Mouse (Mus musculus) monocyte, adult 5-6 weeks (primary cell): ENCODE results near the gene Bicdl2. TPM values are rescaled to one million over a fixed set of nuclear protein-coding genes. Genes with fewer than 3 reads are reported as not detected.
A peak's percentile ranks its signal among the peaks of the same experiment; 100 is the strongest.

Experiments
- ATAC-seq: fragments of 153-309, 156-312 bp; replicated peaks from 2 replicates; pipeline ENCODE4 v1.8.0; 2017; ENCODE audit warnings: mild to moderate bottlenecking; ENCODE audit not compliant: low TSS enrichment, insufficient number of reproducible peaks, severe bottlenecking, poor library complexity, low FRiP score
- total RNA-seq: library from RNA; stranded (forward); fragments of 200-1000, 200-491, 200-594 nt; gene quantifications from 3 replicates; pipeline ENCODE4 v1.2.3, GENCODE M21; 2017

The Bicdl2 gene
- total RNA-seq, 1 experiment from 2014 or later = not detected

DNA sequence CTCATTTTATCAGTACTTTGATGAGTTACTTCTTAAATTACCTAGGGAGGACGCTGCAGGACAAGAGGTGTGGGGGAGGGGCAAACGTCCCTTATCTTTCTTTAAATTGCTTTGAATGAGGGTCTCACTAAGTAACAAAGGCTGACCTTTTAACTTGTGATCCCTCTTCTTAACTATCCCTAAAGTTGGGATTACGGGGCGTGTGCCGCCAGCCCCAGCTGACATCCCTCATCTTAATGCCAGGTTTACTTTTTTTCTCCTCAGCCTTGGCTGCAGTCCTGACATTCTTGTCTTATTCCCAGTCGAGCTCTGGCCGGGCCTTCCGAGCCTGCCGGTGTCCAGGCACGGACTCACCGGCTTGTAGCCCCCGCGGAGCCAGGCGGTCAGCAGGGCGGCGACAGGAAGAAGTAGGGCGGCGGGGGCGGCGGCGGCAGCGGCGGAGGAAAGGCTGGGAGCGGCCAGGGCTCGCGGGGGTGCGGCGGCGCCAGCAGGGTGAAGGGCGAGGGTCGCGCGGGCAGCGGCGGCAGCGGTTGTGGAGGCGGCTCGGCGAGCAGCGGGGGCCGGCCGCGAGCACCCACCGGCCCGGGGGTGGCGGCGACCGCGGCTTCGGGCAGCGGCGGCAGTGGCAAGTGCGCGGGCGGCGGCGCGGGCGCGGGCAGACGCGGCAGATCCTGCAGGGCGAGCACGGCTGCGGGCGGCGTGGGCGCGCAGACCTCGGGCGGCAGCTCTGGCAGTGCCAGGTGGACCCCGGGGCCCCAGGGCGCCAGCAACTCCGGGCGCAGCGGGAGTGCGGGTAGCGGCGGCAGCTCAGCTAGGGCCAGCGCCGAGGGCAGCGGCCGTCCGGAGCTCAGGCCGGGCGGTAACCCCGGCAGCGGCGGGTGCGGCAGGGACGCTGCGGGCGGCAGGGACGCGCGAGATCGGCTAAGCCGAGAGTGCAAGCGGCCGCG is 39.1 kb downstream of the Bicdl2 start:
- ATAC-seq = no peak

DNA sequence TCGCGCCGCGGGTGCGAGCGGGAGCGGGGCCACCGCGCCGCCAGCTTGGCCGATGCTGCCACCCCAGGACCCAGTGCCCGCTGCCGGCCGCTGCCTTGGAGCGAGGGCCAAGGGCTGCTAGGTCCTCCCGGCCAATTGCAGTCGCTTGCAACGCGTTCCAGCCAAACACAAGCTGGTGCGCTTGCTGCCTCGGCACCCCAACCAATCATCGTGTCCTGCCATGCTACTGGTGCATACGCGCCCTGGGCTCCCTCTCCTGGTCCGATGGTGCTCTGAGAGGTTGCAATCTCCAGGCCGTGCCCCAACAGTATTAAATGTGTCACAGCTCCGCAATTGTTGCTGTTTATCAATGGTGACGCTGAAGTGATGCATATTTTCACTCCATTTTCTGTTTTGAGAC is 39.8 kb downstream of the Bicdl2 start:
- peak; percentile 91 for ATAC-seq

DNA sequence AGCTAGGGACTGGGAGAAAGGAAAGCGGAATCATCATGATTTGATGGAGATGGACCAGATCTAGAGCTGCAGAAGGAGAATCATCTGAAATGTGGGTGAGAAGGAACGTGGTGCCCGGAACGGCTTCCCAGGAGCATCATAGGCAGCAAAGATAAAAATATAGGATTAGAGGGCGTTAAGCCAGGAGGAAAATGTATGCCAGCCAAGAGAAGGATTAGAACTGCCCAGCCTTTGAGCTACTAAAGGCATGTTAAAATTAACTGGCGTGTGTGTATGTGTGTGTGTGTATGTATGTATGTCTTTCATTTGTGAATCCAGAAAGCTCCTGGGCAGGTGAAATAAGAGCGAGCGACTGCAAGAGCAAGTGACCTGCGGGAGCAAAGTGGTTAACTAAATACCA is 43.0 kb downstream of the Bicdl2 start:
- no peak for ATAC-seq

DNA sequence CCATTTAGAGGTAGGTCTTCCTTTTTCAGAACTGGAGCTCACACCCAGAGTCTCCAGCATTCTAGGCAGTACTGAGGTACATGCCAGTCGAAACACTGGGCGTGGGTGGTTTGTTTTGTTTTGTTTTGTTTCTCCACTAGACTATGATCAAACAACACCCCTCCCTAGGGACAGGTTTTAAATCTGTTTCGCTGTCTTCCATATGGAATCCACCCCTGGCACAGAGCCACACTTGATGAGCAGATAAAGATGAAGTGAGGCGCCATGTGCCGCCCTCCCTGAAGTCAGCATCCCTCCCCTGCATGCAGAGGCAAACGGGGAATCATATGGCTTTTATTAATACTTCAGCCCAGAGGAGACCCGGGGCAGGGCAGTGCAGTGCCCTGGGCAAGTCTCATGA is 44.4 kb downstream of the Bicdl2 start:
- ATAC-seq = no peak

DNA sequence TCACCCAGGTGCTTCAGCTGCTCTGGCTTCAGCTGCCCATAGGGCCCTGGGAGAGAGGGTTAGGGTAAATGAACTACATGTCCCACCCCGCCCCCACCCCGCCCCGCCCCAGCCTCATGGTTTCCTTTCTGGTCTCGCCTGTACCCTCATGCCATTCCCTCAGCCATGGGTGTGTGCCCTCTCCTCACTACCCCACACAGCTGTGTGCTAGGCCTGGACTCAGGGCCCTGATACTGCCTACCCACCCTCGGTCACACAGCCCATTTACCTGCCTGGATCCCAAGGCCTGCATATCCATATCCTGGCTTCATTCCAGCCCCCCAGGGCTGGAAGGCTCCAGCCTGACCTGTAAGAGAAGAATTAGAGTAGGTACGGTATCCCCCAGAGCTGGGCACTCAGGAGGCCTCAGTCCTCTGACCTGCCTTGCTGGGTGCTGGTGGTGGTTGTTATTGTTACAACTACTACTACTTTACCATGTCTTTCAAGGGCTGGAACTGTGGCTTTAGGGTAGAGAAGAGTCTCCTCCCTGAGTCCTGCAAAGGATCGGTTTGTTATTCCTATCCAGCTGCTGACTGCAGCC is 45.3 kb downstream of the Bicdl2 start:
- no peak for ATAC-seq

DNA sequence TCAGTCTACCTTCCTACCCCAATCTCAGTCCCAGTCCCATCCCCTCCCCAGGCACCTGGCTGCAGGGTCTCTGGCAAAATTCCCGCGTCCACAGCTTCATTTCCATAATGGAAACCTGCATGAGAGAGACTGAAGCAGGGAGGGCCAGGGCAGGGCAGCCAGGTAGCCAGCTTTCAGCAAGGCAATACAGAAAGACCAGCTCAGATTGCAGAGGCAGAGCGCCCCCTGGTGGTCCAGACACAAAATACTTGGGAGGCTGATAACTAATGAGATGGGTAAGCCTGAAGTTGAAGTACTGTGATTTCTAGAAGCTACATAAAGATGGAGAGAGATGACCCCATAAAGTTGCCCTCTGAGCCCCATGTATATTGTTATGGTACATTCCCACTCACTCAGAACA is 45.9 kb downstream of the Bicdl2 start:
- peak; percentile 74 for ATAC-seq

DNA sequence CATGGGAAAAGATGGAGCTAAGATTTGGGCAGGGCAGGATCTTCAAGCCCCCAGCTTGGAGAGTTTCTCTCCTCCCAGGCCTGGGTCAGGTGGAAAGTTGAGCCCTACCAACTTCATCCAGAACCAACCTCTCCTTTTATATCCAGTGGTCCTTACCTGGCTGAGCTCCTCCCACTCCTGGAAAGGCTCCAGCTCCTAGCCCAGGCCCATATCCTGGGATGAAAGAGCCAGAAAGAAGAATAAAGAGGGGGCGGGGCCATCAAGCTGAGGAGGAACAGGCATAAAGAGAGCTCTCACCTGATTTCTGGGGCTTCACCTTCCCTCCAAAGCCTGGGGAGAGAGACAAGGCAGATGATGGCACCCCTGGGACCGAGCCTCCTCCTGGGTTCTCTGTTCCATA is 56.7 kb downstream of the Bicdl2 start:
- ATAC-seq = no peak

Other genes with a start within 250 kb of the Bicdl2 start
- not detected in 3 replicates for gene Vmn2r117, start 180.8 kb upstream of the Bicdl2 start, total RNA-seq
- gene Zfp213, start 96.3 kb upstream of the Bicdl2 start, total RNA-seq = 4.2 to 6.2 TPM (median 5.4 TPM) in 3 replicates
- gene Zfp13, start 61.0 kb upstream of the Bicdl2 start, total RNA-seq = not detected in 3 replicates
- gene Zscan10, start 59.6 kb upstream of the Bicdl2 start, total RNA-seq = not detected in 3 replicates
- 0.29 to 4.9 TPM (median 3.0 TPM) in 3 replicates for gene Mmp25, start 15.2 kb upstream of the Bicdl2 start, total RNA-seq
- 36.7 to 49.3 TPM (median 38.3 TPM) in 3 replicates for gene Hcfc1r1, start 13.1 kb downstream of the Bicdl2 start, total RNA-seq
- 20.3 to 21.9 TPM (median 21.2 TPM) in 3 replicates for gene Thoc6, start 13.4 kb downstream of the Bicdl2 start, total RNA-seq
- 29.6 to 37.5 TPM (median 33.9 TPM) in 3 replicates for gene Tnfrsf12a, start 17.0 kb downstream of the Bicdl2 start, total RNA-seq
- gene Cldn6, start 18.7 kb downstream of the Bicdl2 start, total RNA-seq = not detected in 3 replicates
- gene Cldn9, start 23.5 kb downstream of the Bicdl2 start, total RNA-seq = not detected in 3 replicates
- gene 1520401A03Rik, start 62.3 kb downstream of the Bicdl2 start, total RNA-seq = not detected in 3 replicates
- 0.86 to 3.7 TPM (median 2.6 TPM) in 3 replicates for gene Pkmyt1, start 65.8 kb downstream of the Bicdl2 start, total RNA-seq
- 0.38 to 5.1 TPM (median 2.9 TPM) in 3 replicates for gene Paqr4, start 80.4 kb downstream of the Bicdl2 start, total RNA-seq
- gene Kremen2, start 85.3 kb downstream of the Bicdl2 start, total RNA-seq = 0.39 TPM in 1 of 3 replicates, not detected in the others
- 7.0 to 19.0 TPM (median 8.6 TPM) in 3 replicates for gene Flywch1, start 111.1 kb downstream of the Bicdl2 start, total RNA-seq
- gene Flywch2, start 125.6 kb downstream of the Bicdl2 start, total RNA-seq = 2.5 TPM in 1 of 3 replicates, not detected in the others
- gene Srrm2, start 130.0 kb downstream of the Bicdl2 start, total RNA-seq = 91.7 to 297 TPM (median 188 TPM) in 3 replicates
- gene Elob, start 168.6 kb downstream of the Bicdl2 start, total RNA-seq = 89.4 to 137 TPM (median 96.5 TPM) in 3 replicates
- not detected in 3 replicates for gene Prss33, start 175.6 kb downstream of the Bicdl2 start, total RNA-seq
- not detected in 3 replicates for gene Prss32, start 183.3 kb downstream of the Bicdl2 start, total RNA-seq
- gene Prss41, start 183.7 kb downstream of the Bicdl2 start, total RNA-seq = not detected in 3 replicates
- gene Prss21, start 207.6 kb downstream of the Bicdl2 start, total RNA-seq = not detected in 3 replicates
- not detected in 3 replicates for gene Dcpp1, start 220.4 kb downstream of the Bicdl2 start, total RNA-seq
- not detected in 3 replicates for gene Dcpp2, start 220.4 kb downstream of the Bicdl2 start, total RNA-seq